Mouse (Mus musculus) olfactory bulb, adult 2 months (tissue): ENCODE measurements around the gene Cideb. TPM values are rescaled to one million over a fixed set of nuclear protein-coding genes. Genes with fewer than 3 reads are reported as not detected.
A peak's percentile ranks its signal among the peaks of the same experiment; 100 is the strongest.

Experiments used
- H3K27ac ChIP-seq: fragments of 200-500 bp; 2 replicates; pipeline ENCODE4 v1.5.1; 2012; ENCODE audit warnings: low read depth, low read length; ENCODE audit not compliant: insufficient read depth
- H3K4me1 ChIP-seq: fragments of 200-500 bp; 2 replicates; pipeline ENCODE4 v1.6.1; 2012; ENCODE audit warnings: low read length; ENCODE audit not compliant: control insufficient read depth, insufficient read depth
- H3K4me3 ChIP-seq: fragments of 200-500 bp; 2 replicates; pipeline ENCODE4 v1.5.1; 2012; ENCODE audit warnings: mild to moderate bottlenecking, low read depth, low read length, moderate library complexity; ENCODE audit not compliant: insufficient read depth
- CTCF ChIP-seq: fragments of 200-500 bp; IDR thresholded peaks from 2 replicates; pipeline ENCODE4 v1.5.1; 2012; ENCODE audit warnings: low read depth, mild to moderate bottlenecking, low read length, moderate library complexity; ENCODE audit not compliant: insufficient read depth
- POLR2A ChIP-seq: fragments of 200-500 bp; IDR thresholded peaks from 2 replicates; pipeline ENCODE4 v1.6.1; 2012; ENCODE audit warnings: mild to moderate bottlenecking, low read depth, low read length, moderate library complexity; ENCODE audit not compliant: insufficient read depth
- WGBS: fragments of 180-500 bp; shearing (Covaris S2); methylation state at CpG from one replicate; pipeline ENCODE4 v1.1.7; 2018; 5-methylcytosine and 5-hydroxymethylcytosine counted together
- polyA plus RNA-seq: library from polyadenylated mRNA; stranded (reverse); fragments of >200 nt; gene quantifications from 2 replicates; pipeline ENCODE4 v1.2.4, GENCODE M21; 2012; ENCODE audit warnings: low replicate concordance; ENCODE audit not compliant: missing spikeins, insufficient read depth, insufficient read length

Gene Cideb
- polyA plus RNA-seq, 1 experiment: not detected

- 81% methylated on average over 10 of the region's 10 CpGs for WGBS
- H3K4me3 ChIP-seq: no peak overlapping the region
- no peak overlapping the region for H3K27ac ChIP-seq
- H3K4me1 ChIP-seq: no peaks in the 10 kb centered on the region
- no peak for TF ChIP-seq CTCF
- no peak for TF ChIP-seq POLR2A
These were observed 24.4 kb downstream of the Cideb start for GRCm38 (mm10) chr14:55733889-55734288.

- 33% methylated on average over 7 of the region's 7 CpGs for WGBS
- 0 out of 2 replicates have a peak overlapping the region, but pooled peaks have one; percentile 15 for H3K27ac ChIP-seq
- TF ChIP-seq POLR2A (no peak), CTCF (no peak)
- no peak overlapping the region for H3K4me3 ChIP-seq
- H3K4me1 ChIP-seq: peaks cover 6% of the 10 kb centered on the region
These were observed 27.7 kb downstream of the Cideb start for GRCm38 (mm10) chr14:55730531-55731032.

- 42% methylated on average over 7 of the region's 7 CpGs for WGBS
- TF ChIP-seq CTCF (no peak), POLR2A (no peak)
- peaks cover 6% of the 10 kb centered on the region for H3K4me1 ChIP-seq
- no peak overlapping the region for H3K27ac ChIP-seq
- no peak overlapping the region for H3K4me3 ChIP-seq
These were observed 28.1 kb downstream of the Cideb start for GRCm38 (mm10) chr14:55730116-55730515.

- H3K4me3 ChIP-seq: no peak overlapping the region
- 52% methylated on average over 8 of the region's 8 CpGs for WGBS
- no peak for TF ChIP-seq POLR2A
- TF ChIP-seq CTCF: no peak
These were observed 30.2 kb downstream of the Cideb start for GRCm38 (mm10) chr14:55727889-55728685.

GRCm38 (mm10) chr14:55726261-55726660, 32.0 kb downstream of the Cideb start:
- H3K4me3 ChIP-seq: no peak overlapping the region
- TF ChIP-seq POLR2A: no peak
- no peak for TF ChIP-seq CTCF
- no peak overlapping the region for H3K27ac ChIP-seq
- H3K4me1 ChIP-seq: peaks cover 10% of the 10 kb centered on the region

More at GRCm38 (mm10) chr14:55727889-55728685, 30.2 kb downstream of the Cideb start:
- peaks cover 6% of the 10 kb centered on the region for H3K4me1 ChIP-seq
- no peak overlapping the region for H3K27ac ChIP-seq

- no peak for TF ChIP-seq CTCF
- WGBS: 48% methylated on average over 8 of the region's 8 CpGs
- H3K4me1 ChIP-seq: peaks cover 16% of the 10 kb centered on the region
These were observed 33.8 kb downstream of the Cideb start for GRCm38 (mm10) chr14:55724411-55724871.

GRCm38 (mm10) chr14:55723433-55723832, 34.8 kb downstream of the Cideb start:
- no peak overlapping the region for H3K27ac ChIP-seq
- TF ChIP-seq POLR2A (no peak), CTCF (no peak)
- peaks cover 16% of the 10 kb centered on the region for H3K4me1 ChIP-seq
- H3K4me3 ChIP-seq: no peak overlapping the region
- WGBS: 92% methylated on average over 7 of the region's 7 CpGs

More at GRCm38 (mm10) chr14:55724411-55724871, 33.8 kb downstream of the Cideb start:
- no peak overlapping the region for H3K27ac ChIP-seq
- H3K4me3 ChIP-seq: no peak overlapping the region

- 41% methylated on average over 8 of the region's 8 CpGs for WGBS
- H3K4me3 ChIP-seq: peak overlapping the region; percentile 78; the same call in 1 of the 2 replicates
- H3K4me1 ChIP-seq: peaks cover 10% of the 10 kb centered on the region
- TF ChIP-seq CTCF: no peak
- TF ChIP-seq POLR2A: no peak
- H3K27ac ChIP-seq: no peak overlapping the region; the same call in 1 of the 2 replicates
These were observed 35.8 kb downstream of the Cideb start for GRCm38 (mm10) chr14:55722438-55722945.
